Mouse (Mus musculus) forebrain, embryonic 14.5 days (tissue): ENCODE measurements around the gene Ap3b1. TPM values are rescaled to one million over a fixed set of nuclear protein-coding genes. Genes with fewer than 3 reads are reported as not detected.
A peak's percentile ranks its signal among the peaks of the same experiment; 100 is the strongest.

ENCODE experiments used
- ATAC-seq: fragments of 200-750 bp; cut with Nextera tagmentation; 2 replicates; pipeline ENCODE4 v1.8.0; 2017; ENCODE audit warnings: mild to moderate bottlenecking, moderate library complexity
- DNase-seq: peaks from one replicate; pipeline ENCODE4 v3.0.0-alpha.2; 2015; ENCODE audit warnings: low spot score
- H3K27ac ChIP-seq: fragments of 300-500 bp; sonication (generic); 2 replicates; pipeline ENCODE4 v1.5.1; 2014; ENCODE audit warnings: low read depth, mild to moderate bottlenecking, control low read depth, low read length, moderate library complexity
- H3K27me3 ChIP-seq: fragments of 300-500 bp; sonication (generic); replicated peaks from 2 replicates; pipeline ENCODE4 v1.6.1; 2014; ENCODE audit warnings: low read length, control low read depth, mixed read lengths; ENCODE audit not compliant: control insufficient read depth, insufficient read depth
- H3K36me3 ChIP-seq: fragments of 300-500 bp; sonication (generic); 2 replicates; pipeline ENCODE4 v1.6.1; 2014; ENCODE audit warnings: low read length, control low read depth; ENCODE audit not compliant: control insufficient read depth, insufficient read depth
- H3K4me1 ChIP-seq: fragments of 300-500 bp; sonication (generic); 2 replicates; pipeline ENCODE4 v1.6.1; 2014; ENCODE audit warnings: antibody characterized with exemption, low read length, control low read depth; ENCODE audit not compliant: control insufficient read depth, insufficient read depth
- H3K4me2 ChIP-seq: fragments of 300-500 bp; sonication (generic); 2 replicates; pipeline ENCODE4 v1.6.1; 2014; ENCODE audit warnings: mild to moderate bottlenecking, control low read depth, low read length
- H3K4me3 ChIP-seq: fragments of 300-500 bp; sonication (generic); 2 replicates; pipeline ENCODE4 v1.5.1; 2014; ENCODE audit warnings: low read depth, low read length, control low read depth
- H3K9ac ChIP-seq: fragments of 300-500 bp; sonication (generic); 2 replicates; pipeline ENCODE4 v1.6.1; 2014; ENCODE audit warnings: mild to moderate bottlenecking, low read length, control low read depth, moderate library complexity
- H3K9me3 ChIP-seq: fragments of 300-500 bp; sonication (generic); replicated peaks from 2 replicates; pipeline ENCODE4 v1.6.1; 2016; ENCODE audit warnings: low read length, control low read depth, mixed read lengths; ENCODE audit not compliant: control insufficient read depth
- WGBS: fragments of 180-500 bp; shearing (Covaris S2); extraction: QIAGEN DNeasy Blood & Tissue Kit; methylation state at CpG from one replicate; pipeline ENCODE4 v1.1.7; 2014; 5-methylcytosine and 5-hydroxymethylcytosine counted together
- polyA plus RNA-seq: library from polyadenylated mRNA; unstranded; fragments of >200 nt; fragmentation: Nextera tagmentation; extraction: Ambion mirVana; gene quantifications from 2 replicates; pipeline ENCODE4 v1.2.1, GENCODE M21; 2014

Ap3b1 gene
- polyA plus RNA-seq, 1 experiment from 2014 or later = 24.2 TPM

GRCm38 (mm10) chr13:94523213-94523612, 164.5 kb downstream of the Ap3b1 start:
- H3K4me1 ChIP-seq = no peaks in the 10 kb centered on the region
- no peak overlapping the region for H3K4me3 ChIP-seq
- no peak overlapping the region for H3K4me2 ChIP-seq
- H3K27ac ChIP-seq = no peak overlapping the region
- no peaks in the 10 kb centered on the region for H3K27me3 ChIP-seq
- WGBS = 85% methylated on average over 5 of the region's 5 CpGs
- no peak overlapping the region for H3K9ac ChIP-seq
- H3K36me3 ChIP-seq = 0 out of 2 replicates have a peak, but pooled peaks cover 3% of the 10 kb centered on the region
- no peak for DNase-seq
- no peaks in the 10 kb centered on the region for H3K9me3 ChIP-seq
- ATAC-seq = no peak

GRCm38 (mm10) chr13:94524669-94525238, 166.0 kb downstream of the Ap3b1 start:
- H3K36me3 ChIP-seq = peaks cover 4% of the 10 kb centered on the region; the same call in 1 of the 2 replicates
- ATAC-seq = no peak
- H3K4me1 ChIP-seq = no peaks in the 10 kb centered on the region
- no peak overlapping the region for H3K9ac ChIP-seq
- H3K27ac ChIP-seq = no peak overlapping the region
- H3K4me3 ChIP-seq = no peak overlapping the region
- no peaks in the 10 kb centered on the region for H3K9me3 ChIP-seq
- no peak for DNase-seq
- no peaks in the 10 kb centered on the region for H3K27me3 ChIP-seq
- no peak overlapping the region for H3K4me2 ChIP-seq
- WGBS = 81% methylated on average over 7 of the region's 7 CpGs

GRCm38 (mm10) chr13:94529138-94529537, 170.4 kb downstream of the Ap3b1 start:
- Histone ChIP-seq H3K27ac (no peak overlapping the region), H3K9ac (no peak overlapping the region), H3K4me1 (no peaks in the 10 kb centered on the region), H3K27me3 (no peaks in the 10 kb centered on the region), H3K4me2 (no peak overlapping the region), H3K9me3 (no peaks in the 10 kb centered on the region), H3K4me3 (no peak overlapping the region), H3K36me3 (peaks cover 4% of the 10 kb centered on the region; the same call in 1 of the 2 replicates)
- WGBS = 94% methylated on average over 5 of the region's 5 CpGs
- ATAC-seq = no peak
- DNase-seq = no peak

GRCm38 (mm10) chr13:94533516-94533915, 174.8 kb downstream of the Ap3b1 start:
- ATAC-seq = no peak
- no peak for DNase-seq
- Histone ChIP-seq H3K4me3 (no peak overlapping the region), H3K27me3 (no peaks in the 10 kb centered on the region), H3K9me3 (no peaks in the 10 kb centered on the region), H3K36me3 (no peaks in the 10 kb centered on the region; the same call in 1 of the 2 replicates), H3K4me1 (no peaks in the 10 kb centered on the region), H3K9ac (no peak overlapping the region), H3K4me2 (no peak overlapping the region), H3K27ac (no peak overlapping the region)
- WGBS = 94% methylated on average over 8 of the region's 8 CpGs

- Histone ChIP-seq H3K27ac (no peak overlapping the region), H3K27me3 (peaks cover 8% of the 10 kb centered on the region; the same call in 1 of the 2 replicates), H3K4me2 (no peak overlapping the region), H3K4me1 (no peaks in the 10 kb centered on the region), H3K9ac (no peak overlapping the region), H3K36me3 (no peaks in the 10 kb centered on the region), H3K9me3 (no peaks in the 10 kb centered on the region), H3K4me3 (no peak overlapping the region)
- 92% methylated on average over 4 of the region's 4 CpGs for WGBS
- DNase-seq (no peak), ATAC-seq (no peak)
Observed at GRCm38 (mm10) chr13:94537336-94537735, 178.6 kb downstream of the Ap3b1 start.

- Histone ChIP-seq H3K4me3 (no peak overlapping the region), H3K9ac (no peak overlapping the region), H3K4me2 (no peak overlapping the region), H3K36me3 (no peaks in the 10 kb centered on the region), H3K9me3 (no peaks in the 10 kb centered on the region), H3K27ac (no peak overlapping the region), H3K4me1 (peaks cover 5% of the 10 kb centered on the region), H3K27me3 (peaks cover 8% of the 10 kb centered on the region; the same call in 1 of the 2 replicates)
- no peak for ATAC-seq
- WGBS = 76% methylated on average over 10 of the region's 10 CpGs
- DNase-seq = no peak
Observed at GRCm38 (mm10) chr13:94539851-94540646, 181.3 kb downstream of the Ap3b1 start.

- Histone ChIP-seq H3K9ac (no peak overlapping the region), H3K4me2 (no peak overlapping the region), H3K9me3 (no peaks in the 10 kb centered on the region), H3K36me3 (no peaks in the 10 kb centered on the region), H3K4me1 (peaks cover 14% of the 10 kb centered on the region), H3K4me3 (no peak overlapping the region), H3K27me3 (peaks cover 8% of the 10 kb centered on the region; the same call in 1 of the 2 replicates), H3K27ac (no peak overlapping the region)
- DNase-seq (no peak), ATAC-seq (no peak)
- WGBS = 95% methylated on average over 7 of the region's 7 CpGs
Observed at GRCm38 (mm10) chr13:94542061-94542460, 183.3 kb downstream of the Ap3b1 start.

GRCm38 (mm10) chr13:94544211-94544610, 185.5 kb downstream of the Ap3b1 start:
- Histone ChIP-seq H3K27ac (peak overlapping the region; percentile 7; the same call in 1 of the 2 replicates), H3K9me3 (no peaks in the 10 kb centered on the region), H3K4me1 (peaks cover 21% of the 10 kb centered on the region), H3K4me3 (no peak overlapping the region), H3K36me3 (no peaks in the 10 kb centered on the region), H3K4me2 (0 out of 2 replicates have a peak overlapping the region, but pooled peaks have one; percentile 5), H3K9ac (no peak overlapping the region), H3K27me3 (peaks cover 13% of the 10 kb centered on the region; the same call in 1 of the 2 replicates)
- 23% methylated on average over 12 of the region's 12 CpGs for WGBS
- peak; percentile 59 for DNase-seq
- peak; percentile 28; the same call in 1 of the 2 replicates for ATAC-seq

GRCm38 (mm10) chr13:94545739-94546138, 187.0 kb downstream of the Ap3b1 start:
- DNase-seq (peak; percentile 79), ATAC-seq (peak; percentile 63)
- H3K9me3 ChIP-seq = no peaks in the 10 kb centered on the region
- no peak overlapping the region for H3K27ac ChIP-seq
- WGBS = 4% methylated on average over 4 of the region's 4 CpGs
- no peak overlapping the region for H3K4me2 ChIP-seq
- peaks cover 13% of the 10 kb centered on the region; the same call in 1 of the 2 replicates for H3K27me3 ChIP-seq
- no peak overlapping the region for H3K4me3 ChIP-seq
- H3K4me1 ChIP-seq = peaks cover 33% of the 10 kb centered on the region
- no peaks in the 10 kb centered on the region for H3K36me3 ChIP-seq
- H3K9ac ChIP-seq = no peak overlapping the region
